Mouse (Mus musculus): ENCODE results near the gene Glod4.

DNA sequence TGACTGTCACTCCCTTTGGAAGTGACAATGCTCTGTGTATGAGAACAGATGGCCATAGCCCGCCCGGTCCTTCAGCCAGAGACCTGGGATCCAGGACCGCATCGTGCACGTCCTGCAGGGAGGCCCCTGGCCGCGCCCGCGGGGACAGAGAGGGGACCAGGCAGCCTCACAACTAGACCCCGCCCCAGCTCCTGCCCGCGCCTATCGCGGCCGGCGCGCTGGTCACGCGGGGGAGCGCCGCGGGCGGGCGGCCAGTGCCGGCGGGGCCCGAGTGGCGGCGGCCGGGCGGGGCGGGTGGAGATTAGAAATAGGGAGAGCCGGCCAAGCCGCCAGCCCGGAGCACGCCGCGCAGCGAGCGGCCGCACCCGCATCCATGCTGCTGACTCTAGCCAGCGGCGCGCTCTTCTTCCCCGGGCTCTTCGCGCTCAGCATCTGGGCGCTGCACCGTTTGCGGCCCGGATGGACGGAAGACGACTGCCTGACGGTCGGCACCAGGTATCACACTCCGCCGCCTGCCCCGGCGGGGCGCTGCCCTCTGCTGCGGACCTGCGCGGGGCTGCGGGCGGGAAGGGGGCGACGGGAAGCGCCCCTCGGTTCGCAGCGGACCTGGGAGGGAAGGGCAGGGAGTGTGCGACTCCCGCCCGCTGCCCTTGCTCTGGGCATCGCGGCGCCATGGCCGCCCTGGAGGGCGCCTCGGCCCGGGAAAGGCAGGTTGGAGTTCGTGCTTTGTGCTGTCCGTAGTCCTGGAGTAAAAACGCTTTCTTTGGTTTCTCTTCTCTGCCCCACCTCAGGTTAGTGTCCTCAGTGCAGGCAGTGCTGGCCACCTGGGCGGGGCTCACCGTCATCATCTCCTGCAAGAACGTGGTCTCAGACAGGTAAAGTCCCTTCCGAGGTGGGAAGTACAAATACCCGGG lies 41.5 kb downstream of the Glod4 start:
- TF ChIP-seq CTCF (IDR thresholded peaks at IDR 0.05; ENCODE audit: low read depth) (no peak), EP300 (IDR thresholded peaks at IDR 0.05; ENCODE audit: low read depth) (no peak)

All from liver, embryonic 14.5 days (tissue).